Mouse (Mus musculus): ENCODE results near the gene Ugp2.

Gene Ugp2

GRCm38 (mm10) chr11:21332639-21333295 is 38.2 kb downstream of the Ugp2 start:
- DNase-seq: no peak

GRCm38 (mm10) chr11:21328141-21328540 is 42.9 kb downstream of the Ugp2 start:
- DNase-seq: no peak

- DNase-seq: no peak
Measured at GRCm38 (mm10) chr11:21327486-21327885, 43.5 kb downstream of the Ugp2 start.

- DNase-seq: no peak
Measured at GRCm38 (mm10) chr11:21326770-21327169, 44.2 kb downstream of the Ugp2 start.

GRCm38 (mm10) chr11:21325781-21326180 is 45.2 kb downstream of the Ugp2 start:
- DNase-seq: no peak

GRCm38 (mm10) chr11:21322349-21322748 is 48.7 kb downstream of the Ugp2 start:
- no peak for DNase-seq

- DNase-seq: no peak
Measured at GRCm38 (mm10) chr11:21321577-21321976, 49.4 kb downstream of the Ugp2 start.

- no peak for DNase-seq
Measured at GRCm38 (mm10) chr11:21313922-21314657, 56.9 kb downstream of the Ugp2 start.

- DNase-seq: no peak
Measured at GRCm38 (mm10) chr11:21309516-21309915, 61.5 kb downstream of the Ugp2 start.

- DNase-seq: peak; percentile 28 to 37
Measured at GRCm38 (mm10) chr11:21308119-21308518, 62.9 kb downstream of the Ugp2 start.

- no peak for DNase-seq
Measured at GRCm38 (mm10) chr11:21307078-21307668, 63.8 kb downstream of the Ugp2 start.

GRCm38 (mm10) chr11:21303619-21304018 is 67.4 kb downstream of the Ugp2 start:
- no peak for DNase-seq

GRCm38 (mm10) chr11:21295486-21295885 is 75.5 kb downstream of the Ugp2 start:
- DNase-seq: no peak

GRCm38 (mm10) chr11:21288153-21288552 is 82.8 kb downstream of the Ugp2 start:
- DNase-seq: peak; percentile 18 to 24

GRCm38 (mm10) chr11:21286391-21286790 is 84.6 kb downstream of the Ugp2 start:
- DNase-seq: no peak

GRCm38 (mm10) chr11:21276151-21276550 is 94.8 kb downstream of the Ugp2 start:
- no peak for DNase-seq
